Mouse (Mus musculus): ENCODE results near the gene Prdm16.

Gene Prdm16

GRCm38 (mm10) chr4:154636721-154637311 lies at the start of gene Prdm16:
TSS of gene Prdm16 (minus strand) at chr4:154636873.
- DNase-seq (ENCODE audit: low spot score) = no peak

- DNase-seq (ENCODE audit: low spot score) = no peak
Measured at GRCm38 (mm10) chr4:154683068-154683752, 46.5 kb upstream of the Prdm16 start.

- DNase-seq (ENCODE audit: low spot score) = no peak
Measured at GRCm38 (mm10) chr4:154682311-154682710, 45.6 kb upstream of the Prdm16 start.

- DNase-seq (ENCODE audit: low spot score) = no peak
Measured at GRCm38 (mm10) chr4:154675441-154676000, 38.8 kb upstream of the Prdm16 start.

- DNase-seq (ENCODE audit: low spot score) = no peak
Measured at GRCm38 (mm10) chr4:154674966-154675365, 38.3 kb upstream of the Prdm16 start.

- no peak for DNase-seq (ENCODE audit: low spot score)
Measured at GRCm38 (mm10) chr4:154674541-154674940, 37.9 kb upstream of the Prdm16 start.

- DNase-seq (ENCODE audit: low spot score) = no peak
Measured at GRCm38 (mm10) chr4:154673986-154674385, 37.3 kb upstream of the Prdm16 start.

- DNase-seq (ENCODE audit: low spot score) = no peak
Measured at GRCm38 (mm10) chr4:154672027-154672426, 35.4 kb upstream of the Prdm16 start.

- DNase-seq (ENCODE audit: low spot score) = no peak
Measured at GRCm38 (mm10) chr4:154671232-154671912, 34.7 kb upstream of the Prdm16 start.

GRCm38 (mm10) chr4:154667767-154668166 lies 31.1 kb upstream of the Prdm16 start, which contains the start of gene Actrt2:
TSS of gene Actrt2 (minus strand) at chr4:154667867.
- no peak for DNase-seq (ENCODE audit: low spot score)

- no peak for DNase-seq (ENCODE audit: low spot score)
Measured at GRCm38 (mm10) chr4:154662681-154663215, 26.1 kb upstream of the Prdm16 start.

- DNase-seq (ENCODE audit: low spot score) = no peak
Measured at GRCm38 (mm10) chr4:154661256-154661655, 24.6 kb upstream of the Prdm16 start.

- DNase-seq (ENCODE audit: low spot score) = no peak
Measured at GRCm38 (mm10) chr4:154660025-154660424, 23.4 kb upstream of the Prdm16 start.

GRCm38 (mm10) chr4:154655134-154655910 lies 18.6 kb upstream of the Prdm16 start:
- no peak for DNase-seq (ENCODE audit: low spot score)

GRCm38 (mm10) chr4:154652494-154652893 lies 15.8 kb upstream of the Prdm16 start:
- no peak for DNase-seq (ENCODE audit: low spot score)

GRCm38 (mm10) chr4:154649083-154649747 lies 12.5 kb upstream of the Prdm16 start:
- DNase-seq (ENCODE audit: low spot score) = no peak

GRCm38 (mm10) chr4:154642496-154642895 lies 5.8 kb upstream of the Prdm16 start:
- no peak for DNase-seq (ENCODE audit: low spot score)

GRCm38 (mm10) chr4:154641296-154642110 lies 4.8 kb upstream of the Prdm16 start:
- DNase-seq (ENCODE audit: low spot score) = no peak

- no peak for DNase-seq (ENCODE audit: low spot score)
Measured at GRCm38 (mm10) chr4:154640443-154641295, 4.0 kb upstream of the Prdm16 start.

Measured in spleen, adult 12 weeks (tissue).